Mouse (Mus musculus) CD4-positive, CD25-positive, alpha-beta regulatory T cell, adult 4 months (primary cell): ENCODE results near the gene H2-Oa. TPM values are rescaled to one million over a fixed set of nuclear protein-coding genes. Genes with fewer than 3 reads are reported as not detected.
A peak's percentile ranks its signal among the peaks of the same experiment; 100 is the strongest.

Experiments used
- ATAC-seq: one replicate; pipeline ENCODE4 v1.8.0; 2017
- polyA plus RNA-seq, 2 experiments: library from polyadenylated mRNA; unstranded; fragments of 100-300 nt; shearing (Covaris generic); gene quantifications; one replicate each; pipeline ENCODE4 v1.2.1; 2017

The H2-Oa gene
- polyA plus RNA-seq, 2 experiments from 2014 or later, result 56.0 to 68.2 TPM

DNA sequence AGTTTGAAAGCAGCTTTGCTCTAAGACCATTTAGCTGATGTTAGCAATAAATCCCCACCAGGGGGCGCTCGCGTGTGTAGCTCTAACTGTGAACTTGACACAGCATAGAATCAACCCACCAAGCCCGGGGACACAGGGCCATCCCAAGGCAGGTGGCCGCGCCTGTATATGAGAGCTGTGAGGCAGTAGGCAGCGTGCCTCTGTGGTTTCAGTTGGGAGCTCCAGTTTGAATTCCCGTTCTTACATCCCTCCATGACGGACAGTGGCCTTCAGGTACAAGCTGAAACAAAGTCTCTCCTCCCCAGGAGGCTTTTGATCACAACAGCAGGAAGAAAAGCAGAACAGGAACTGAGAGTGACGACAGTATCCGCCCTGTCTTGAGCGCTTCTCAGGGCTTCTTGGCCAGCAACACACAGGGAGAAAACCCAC, 9.5 kb downstream of the H2-Oa start:
- peak; percentile 74 for ATAC-seq

DNA sequence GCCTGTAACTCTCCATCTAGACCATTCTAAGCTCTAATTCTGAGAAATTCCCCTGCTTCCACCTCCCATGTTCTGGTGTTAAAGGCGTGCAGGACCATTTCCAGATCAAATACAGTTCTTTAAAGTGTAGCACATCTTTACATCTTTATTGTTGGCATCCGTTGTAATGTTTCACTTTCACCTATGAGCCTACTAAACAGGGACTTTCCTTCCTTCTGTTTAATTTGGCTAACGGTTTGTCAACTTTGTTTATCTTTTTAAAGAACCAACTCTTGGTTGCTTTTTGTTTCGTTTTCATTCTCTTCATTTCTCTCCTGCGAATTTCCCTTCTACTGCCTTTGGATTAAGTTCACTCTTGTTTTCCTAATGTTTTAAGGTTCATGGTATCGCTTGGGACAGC, 10.7 kb downstream of the H2-Oa start:
- peak; percentile 82 for ATAC-seq

- ATAC-seq, result no peak
These were observed 12.7 kb downstream of the H2-Oa start for GRCm38 (mm10) chr17:34104804-34105203.

- no peak for ATAC-seq
These were observed 14.4 kb downstream of the H2-Oa start for GRCm38 (mm10) chr17:34106555-34106954.

GRCm38 (mm10) chr17:34107109-34107867, 15.1 kb downstream of the H2-Oa start:
- ATAC-seq, result no peak

GRCm38 (mm10) chr17:34108460-34108859, 16.3 kb downstream of the H2-Oa start:
- ATAC-seq, result no peak

DNA sequence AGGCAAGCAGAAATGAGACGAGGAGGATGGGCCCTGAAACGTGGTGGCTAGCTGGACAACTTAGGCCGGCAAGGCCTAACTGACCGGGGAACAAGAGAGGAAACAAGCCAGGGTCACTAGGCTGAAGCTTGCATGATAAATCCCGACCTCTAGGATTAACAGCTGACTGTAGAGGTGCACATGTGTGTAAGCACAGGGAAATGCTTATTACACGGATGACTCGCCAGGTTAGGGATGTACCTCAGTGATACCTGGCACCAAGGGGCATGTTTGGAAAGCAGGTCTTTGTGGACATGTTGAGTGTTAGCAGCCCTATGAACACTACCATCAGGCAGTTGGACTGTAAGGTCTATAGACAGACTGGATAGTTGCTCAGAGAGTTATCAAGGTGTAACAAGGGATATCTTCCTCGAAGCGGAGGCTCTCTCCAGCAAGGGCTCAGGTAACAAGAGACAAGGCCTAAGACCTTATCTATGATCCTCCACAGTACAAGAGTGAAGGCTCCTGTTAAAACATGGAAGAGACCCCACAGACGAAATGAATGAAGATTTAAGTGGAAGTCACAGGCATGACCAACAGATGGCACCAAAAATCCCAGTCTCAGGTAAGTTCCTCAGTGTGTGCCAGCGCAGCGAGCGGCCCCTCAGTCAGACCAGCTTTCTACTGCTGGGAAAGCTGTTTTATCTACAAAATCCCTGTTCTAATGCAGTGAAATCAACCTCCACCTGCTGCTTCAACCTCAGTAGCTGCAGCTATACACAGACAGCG, 17.1 kb downstream of the H2-Oa start:
- ATAC-seq, result peak; percentile 33

GRCm38 (mm10) chr17:34109806-34110195, 17.7 kb downstream of the H2-Oa start:
- no peak for ATAC-seq

DNA sequence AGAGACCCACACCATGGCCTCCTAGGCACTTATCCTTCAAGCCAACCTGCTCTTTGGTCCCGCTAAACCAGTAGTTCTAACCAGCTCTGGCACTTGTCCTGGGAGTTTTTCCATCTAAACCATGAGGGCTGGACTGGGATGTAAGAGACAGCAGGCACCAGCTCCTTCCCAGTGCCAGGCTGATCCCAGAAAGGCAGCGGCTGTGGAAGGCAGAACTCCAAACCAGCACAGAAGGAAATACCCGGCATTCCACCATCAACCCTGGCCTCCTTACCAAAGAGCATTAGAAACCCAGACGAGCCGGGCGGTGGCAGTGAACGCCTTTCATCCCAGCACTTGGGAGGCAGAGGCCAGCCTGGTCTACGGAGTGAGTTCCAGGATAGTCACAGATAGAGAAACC, 18.2 kb downstream of the H2-Oa start:
- no peak for ATAC-seq

DNA sequence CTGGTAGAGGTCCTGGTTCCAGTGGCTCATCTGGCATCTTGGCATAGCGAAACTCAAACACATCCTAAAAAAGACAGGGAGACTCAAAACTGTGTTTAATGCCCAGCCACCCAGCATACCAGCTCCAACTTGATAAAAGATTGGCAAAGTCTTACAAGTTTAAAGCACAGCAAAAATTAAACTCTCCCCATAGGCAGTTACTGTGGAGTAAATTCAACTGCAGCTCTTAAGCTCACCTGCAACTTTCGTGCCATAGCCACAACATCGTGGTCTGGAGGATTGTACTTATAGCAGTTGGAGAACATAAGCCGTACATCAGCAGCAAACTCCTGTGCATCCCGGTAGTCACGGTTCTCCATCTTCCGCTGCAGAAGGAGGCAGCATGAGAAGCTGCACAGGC, 22.0 kb downstream of the H2-Oa start:
- ATAC-seq, result no peak

DNA sequence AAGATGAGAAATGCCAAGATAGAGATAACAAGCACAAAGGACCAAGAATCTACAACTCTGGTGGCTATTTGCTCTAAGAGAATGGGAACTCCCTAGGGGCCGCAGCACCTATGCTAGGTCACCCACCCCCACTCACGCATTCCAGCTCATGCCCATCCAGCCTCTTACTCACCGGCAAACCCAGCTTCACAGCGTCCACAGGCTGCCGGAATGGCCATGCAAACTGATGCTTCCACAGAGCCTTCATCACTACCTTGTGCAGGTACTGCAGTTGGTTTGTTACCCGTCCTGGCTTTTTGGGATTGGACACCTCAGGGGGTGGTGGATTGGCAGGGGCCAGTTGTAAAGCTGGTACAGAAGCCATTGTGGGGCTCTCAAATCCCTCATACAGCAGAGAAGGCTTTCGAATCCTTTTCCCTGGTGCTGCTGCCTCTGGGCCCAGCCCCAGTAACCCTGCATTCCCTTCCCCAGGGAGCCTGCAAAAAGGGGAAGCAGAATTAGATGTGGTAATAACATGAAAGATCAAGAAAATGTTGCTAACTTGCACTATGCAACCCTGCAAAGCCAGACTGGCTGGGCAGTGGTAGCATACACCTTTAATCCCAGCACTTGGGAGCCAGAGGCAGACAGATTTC, 24.7 kb downstream of the H2-Oa start:
- ATAC-seq, result no peak

DNA sequence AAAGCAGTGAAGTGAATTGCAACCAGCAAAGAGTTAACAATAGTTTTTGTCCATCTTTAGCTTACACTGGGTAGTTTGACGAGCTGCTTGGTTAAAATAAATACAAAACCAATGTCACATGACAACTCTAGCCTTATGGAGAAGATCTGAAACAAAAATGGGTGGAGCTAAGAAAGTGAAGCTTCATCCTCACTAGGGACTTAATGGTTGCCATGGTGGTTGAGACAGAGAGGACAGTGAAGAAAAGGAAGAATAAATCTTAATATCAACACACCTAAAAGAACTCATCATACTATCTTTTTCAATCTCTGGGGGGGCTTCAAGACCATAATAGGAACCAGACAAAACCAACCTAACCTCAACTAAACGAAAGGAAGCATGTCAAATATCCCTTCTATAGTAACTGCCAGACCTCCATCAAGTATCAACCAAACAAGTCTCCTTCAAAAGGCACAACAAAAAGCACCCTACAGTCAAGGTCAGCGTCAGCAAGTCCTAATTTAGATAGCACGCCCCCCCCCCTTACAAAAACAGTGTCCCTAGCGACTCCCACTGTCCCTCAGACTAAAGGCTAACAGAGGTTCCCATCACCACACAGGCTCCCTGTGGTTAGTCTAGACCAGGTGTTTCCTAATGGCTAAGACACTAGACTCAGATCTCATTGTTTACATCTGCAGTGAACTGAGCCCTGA, 25.4 kb downstream of the H2-Oa start:
- no peak for ATAC-seq

DNA sequence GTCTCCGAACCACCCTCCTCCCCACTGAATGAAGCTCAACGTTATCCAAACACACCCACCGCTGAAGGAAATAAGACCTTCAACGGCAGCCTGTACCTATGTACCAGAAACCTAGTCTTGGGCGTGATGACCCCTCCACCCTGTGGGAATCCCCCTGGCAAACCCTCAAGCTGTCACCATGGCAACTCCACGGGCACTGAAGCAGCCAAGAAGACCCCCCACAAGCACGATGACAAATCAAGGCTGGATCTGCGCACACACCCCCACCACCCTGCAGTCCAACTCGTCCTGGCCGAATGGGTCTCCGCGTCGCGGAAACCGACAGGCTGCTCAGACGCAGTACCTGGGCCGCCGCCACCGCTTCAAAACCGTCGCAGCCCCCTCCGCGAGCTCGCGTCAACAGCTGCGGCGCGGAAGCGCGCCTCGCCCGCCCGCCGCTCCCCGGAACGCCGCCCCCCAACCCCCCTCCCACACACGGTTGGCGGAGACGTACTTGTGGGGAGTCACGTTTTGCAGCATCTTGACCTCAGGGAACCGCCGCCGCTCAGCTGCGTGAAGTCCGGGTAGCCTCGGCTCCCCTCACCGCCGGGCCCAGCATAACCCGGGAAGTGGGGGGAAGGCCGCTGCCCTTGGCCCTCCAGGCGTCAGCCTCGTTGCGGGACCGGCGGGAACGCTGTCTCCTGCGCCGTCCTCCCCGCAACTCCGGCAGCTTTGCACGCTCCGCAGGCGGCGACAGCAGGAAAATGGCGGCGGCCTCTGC, 26.2 kb downstream of the H2-Oa start:
- no peak for ATAC-seq

GRCm38 (mm10) chr17:34118873-34119248, 26.7 kb downstream of the H2-Oa start:
- peak; percentile 16 for ATAC-seq

DNA sequence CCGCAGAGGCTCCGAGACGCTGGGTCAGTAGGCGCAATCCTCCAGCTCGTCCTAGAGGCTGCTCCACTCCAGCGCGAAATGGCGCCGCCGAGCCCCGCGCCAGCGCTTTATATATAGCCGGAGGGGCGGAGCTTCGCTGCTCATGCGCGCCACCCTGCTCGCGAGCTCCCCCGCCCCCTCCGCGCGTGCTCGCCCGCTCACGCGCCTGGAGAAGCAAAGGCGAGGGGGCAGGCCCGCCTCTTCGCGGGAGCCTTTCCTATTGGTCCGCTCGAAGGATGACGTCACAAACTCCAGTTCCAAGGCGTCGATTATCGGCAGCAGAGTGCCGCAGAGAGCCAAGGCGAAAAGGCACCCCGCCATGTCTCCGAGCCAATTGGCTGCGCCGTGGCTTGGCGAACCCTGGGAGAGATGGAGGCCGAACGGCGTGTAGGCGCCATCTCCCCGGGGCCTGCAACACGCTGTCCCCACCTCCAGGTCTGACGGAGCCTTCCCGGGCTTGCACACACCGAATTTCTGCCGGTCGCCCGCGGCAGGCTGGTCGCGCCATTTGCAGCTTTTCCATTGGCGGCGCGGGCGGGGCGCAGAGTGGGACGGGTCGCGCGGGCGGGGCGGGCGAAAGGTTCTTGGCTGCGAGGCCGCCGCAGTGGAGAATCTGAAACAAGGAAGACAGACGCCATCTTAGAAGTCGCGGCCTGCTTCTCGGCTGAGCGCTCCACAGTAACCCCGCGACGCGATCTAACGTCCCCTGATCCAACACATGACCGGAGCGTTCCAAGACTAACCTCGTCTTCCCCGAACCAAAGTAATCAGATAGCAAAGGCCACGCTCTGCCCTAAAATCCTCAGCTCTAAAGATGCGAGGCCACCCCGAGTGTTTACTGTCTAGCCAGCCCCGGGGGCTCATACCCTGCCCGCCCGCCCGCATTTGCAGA, 27.4 kb downstream of the H2-Oa start, which contains the start of gene H2-DMa:
Gene H2-DMa, plus strand, starts transcription at position 293 of the 931 bp plus-strand sequence.
- peak; percentile 81 for ATAC-seq

- no peak for ATAC-seq
These were observed 28.1 kb downstream of the H2-Oa start for GRCm38 (mm10) chr17:34120180-34120723.

DNA sequence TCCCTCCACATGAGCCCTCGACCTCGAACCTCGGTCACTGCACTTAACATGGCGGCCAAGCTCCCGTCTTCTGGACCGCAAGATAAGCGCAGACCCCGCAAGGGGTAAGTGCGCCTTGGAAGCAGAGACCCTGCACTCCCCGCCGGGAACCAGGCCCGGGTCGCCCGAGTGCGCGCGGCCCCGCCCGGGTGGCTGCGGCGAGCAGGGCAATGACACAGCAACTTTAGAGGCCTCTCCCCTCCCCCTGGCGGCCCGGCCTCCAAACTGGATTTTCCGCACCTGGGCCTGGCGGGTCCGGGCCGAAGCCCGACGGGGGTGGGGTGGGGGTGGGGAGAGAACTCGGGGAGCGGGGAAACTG, 28.7 kb downstream of the H2-Oa start:
- no peak for ATAC-seq

DNA sequence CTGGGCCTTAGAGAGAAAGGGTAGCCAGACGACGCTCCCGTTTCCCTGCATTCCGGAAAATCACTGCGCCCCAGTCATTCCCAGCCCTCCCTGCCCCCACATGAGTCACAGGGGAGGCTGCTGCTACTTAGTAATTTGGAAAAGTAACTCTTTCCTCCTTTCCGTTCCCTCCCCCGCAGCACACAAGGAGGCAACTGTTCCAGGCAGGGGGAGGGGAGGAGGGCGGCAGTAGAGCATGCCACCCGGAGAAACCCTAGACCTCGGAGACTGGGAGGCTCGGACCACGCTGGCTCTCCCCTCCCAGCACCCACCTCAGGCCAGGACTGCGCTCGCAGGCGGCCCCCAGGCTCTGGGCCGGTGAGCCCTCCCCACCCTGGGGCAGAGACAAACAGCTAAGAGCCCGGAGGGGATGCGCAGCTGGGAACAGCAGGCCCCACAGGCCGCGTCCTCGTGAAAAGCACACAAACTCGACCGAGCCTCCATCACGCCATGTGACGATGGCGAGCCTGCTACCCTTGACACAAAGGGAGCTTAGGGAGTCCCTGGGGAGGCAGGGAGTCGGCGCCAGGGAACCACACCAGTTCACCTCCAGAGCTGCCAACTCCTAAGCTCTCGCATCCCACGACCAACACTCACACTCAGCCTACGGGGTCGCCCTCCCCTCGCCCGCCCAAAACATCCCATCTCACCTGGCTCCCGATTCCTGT, 29.2 kb downstream of the H2-Oa start:
- no peak for ATAC-seq

DNA sequence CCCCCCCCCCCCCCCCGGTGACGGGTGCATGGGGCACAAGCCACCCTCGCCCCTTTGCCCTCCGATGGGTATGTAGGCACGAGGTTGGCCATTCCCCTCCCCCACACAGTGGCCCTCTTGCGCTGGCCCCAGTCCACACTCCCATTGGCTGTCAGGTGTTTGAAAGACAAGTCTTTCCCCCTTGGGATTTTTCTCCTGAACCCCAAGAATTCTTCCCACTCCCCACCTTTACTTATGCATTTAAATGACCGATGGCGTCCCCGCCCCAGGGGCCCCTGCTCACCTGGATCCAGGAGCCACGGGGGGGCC, 29.7 kb downstream of the H2-Oa start:
- ATAC-seq, result no peak
